Mouse (Mus musculus) megakaryocyte-erythroid progenitor cell, adult 5-6 weeks (primary cell): ENCODE results near the gene Cpvl. TPM values are rescaled to one million over a fixed set of nuclear protein-coding genes. Genes with fewer than 3 reads are reported as not detected.

Experiments
- ATAC-seq: replicated peaks from 2 replicates; pipeline ENCODE4 v1.8.0; 2016; ENCODE audit warnings: mild to moderate bottlenecking, inconsistent platforms; ENCODE audit not compliant: severe bottlenecking, poor library complexity, low FRiP score, low TSS enrichment
- total RNA-seq, 2 experiments: library from RNA; stranded (forward) in 1 of 2; stranded (reverse) in 1 of 2; fragments of 200-1000, 215-1000 nt in 1 of 2; fragments of >200 nt in 1 of 2; fragmentation: Nextera tagmentation in 1 of 2; gene quantifications; 2 replicates each; pipeline ENCODE4 v1.2.3; 2014 to 2017

Gene Cpvl
- total RNA-seq (2014; fragmentation: Nextera tagmentation), result not detected in 2 replicates
- 0.30 TPM in 1 of 2 replicates, not detected in the other for total RNA-seq (2017)

DNA sequence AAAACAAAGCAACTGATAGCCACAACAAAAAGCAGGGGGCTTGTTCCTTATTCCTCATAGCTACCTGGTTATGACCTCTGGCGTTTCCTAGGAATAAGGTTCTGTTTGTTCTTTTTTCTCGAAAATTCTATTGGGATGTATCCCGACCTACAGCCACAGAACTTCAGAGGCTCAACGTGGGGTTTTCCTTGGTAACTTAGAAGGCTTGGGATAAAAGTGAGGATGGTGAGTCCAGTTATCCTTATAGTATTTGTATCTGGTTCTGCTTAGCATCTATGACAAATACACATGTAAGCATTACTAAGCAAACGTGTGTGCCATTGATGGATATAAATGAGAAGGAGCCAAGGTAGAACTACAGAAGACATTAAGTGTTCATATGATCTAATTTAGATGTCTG, at the start of gene Cpvl:
TSS of gene Cpvl (minus strand) at position 101 of the 400 bp plus-strand sequence.
- ATAC-seq, result no peak

DNA sequence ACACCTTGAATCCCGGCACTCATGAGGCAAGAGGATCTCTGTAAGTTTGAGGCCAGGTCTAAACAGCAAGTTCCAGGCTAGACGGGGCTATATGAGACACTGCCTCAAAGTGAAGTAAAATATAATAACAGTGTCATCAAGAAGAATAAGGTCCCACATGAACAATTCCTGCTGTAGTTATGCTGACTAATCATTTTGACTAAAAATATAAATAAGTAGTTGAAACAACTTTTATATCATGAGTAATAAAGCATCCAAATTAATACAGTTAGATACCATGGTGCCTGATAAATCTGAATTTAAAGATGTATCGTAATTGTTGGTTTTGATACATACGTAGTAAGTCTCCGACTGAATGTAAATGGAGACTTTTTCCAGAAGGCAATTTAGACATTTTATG, 45.4 kb upstream of the Cpvl start:
- ATAC-seq, result no peak

DNA sequence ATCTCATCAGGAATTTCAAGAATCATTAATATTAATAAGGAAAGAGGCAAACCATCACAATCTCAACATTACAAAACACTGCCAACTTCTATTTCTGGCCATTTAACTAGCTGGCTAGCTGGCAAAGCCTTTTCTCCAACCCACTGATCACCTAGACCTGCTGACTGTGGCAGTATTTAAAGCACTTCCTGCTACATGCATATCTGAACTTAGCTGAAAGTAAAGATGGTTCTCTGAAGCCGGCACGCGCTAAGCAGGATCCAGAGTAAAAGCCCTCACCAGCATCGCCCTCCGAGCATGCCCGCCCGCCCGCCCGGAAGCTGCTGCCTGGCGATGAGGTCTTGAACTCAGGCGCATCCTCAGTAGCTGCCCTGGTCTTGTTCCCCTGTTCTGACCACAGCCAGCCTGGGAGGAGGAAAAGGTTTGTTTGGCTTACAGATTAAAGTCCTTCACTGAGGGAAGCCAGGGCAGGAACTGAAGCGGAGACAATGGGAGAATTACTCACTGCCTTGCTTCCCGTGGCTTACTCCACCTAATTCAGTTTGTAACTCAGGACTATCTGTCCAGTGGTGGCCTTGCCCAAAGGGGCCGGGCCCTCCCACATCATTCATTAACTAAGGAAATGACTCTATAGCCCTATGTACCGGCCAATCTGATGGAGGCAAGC, 42.8 kb upstream of the Cpvl start:
- no peak for ATAC-seq

DNA sequence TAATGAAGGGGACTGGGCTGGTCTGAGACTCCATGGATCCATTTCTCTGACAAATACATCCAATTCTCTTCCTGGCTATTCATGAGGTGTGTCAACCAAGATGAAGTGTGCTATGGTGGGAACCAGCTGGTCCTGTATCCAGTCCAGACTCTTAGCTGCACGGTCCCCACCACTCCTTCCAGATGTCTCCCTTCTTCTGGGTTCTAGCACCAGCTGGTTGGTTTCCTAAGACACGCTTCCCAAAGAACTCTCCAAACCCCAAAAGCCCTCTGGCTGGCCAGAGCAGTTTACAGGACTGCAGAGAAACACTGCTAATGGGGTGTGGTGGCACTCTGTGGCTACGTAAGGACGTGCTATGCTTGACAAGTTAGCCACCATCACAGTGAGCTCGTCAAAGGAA, 40.4 kb upstream of the Cpvl start:
- ATAC-seq, result no peak

DNA sequence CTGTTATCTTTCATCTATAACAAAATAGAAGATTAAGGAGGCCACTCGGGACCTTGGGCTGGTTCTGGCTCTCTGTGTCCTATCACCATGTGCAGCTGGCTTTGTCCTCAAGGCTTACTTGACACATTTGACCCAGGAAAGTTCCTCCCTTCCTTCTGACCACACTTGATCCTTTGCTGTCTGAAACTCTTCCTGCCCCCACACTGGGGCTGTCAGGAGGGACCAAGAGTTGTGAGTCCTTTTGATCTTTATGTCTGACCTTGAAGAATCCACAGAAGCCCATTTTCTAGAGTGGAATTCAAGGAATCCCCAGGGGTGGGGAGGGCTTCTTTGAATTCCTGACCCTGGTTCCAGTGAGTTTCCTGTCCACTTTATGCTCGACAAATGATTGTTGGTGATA, 39.6 kb upstream of the Cpvl start:
- no peak for ATAC-seq

DNA sequence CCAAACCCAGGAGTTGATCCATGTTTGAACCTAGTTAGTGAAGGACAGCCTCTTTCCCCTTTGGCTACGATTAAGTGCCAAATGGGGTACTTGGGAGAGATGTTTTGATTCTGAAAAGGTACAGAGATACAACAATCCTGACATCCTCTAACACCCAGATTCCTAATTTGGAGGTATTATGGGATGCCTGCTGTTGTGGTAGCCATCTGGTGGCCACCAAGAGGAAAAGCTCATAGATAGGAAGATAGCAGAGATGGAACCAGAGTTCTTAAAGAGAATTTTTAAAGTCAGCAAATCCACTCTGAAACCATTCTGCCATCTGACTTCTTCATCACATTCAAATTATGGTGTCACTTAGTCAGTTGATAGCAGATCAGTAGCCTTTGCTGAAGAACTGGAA, 33.7 kb upstream of the Cpvl start:
- ATAC-seq, result no peak

DNA sequence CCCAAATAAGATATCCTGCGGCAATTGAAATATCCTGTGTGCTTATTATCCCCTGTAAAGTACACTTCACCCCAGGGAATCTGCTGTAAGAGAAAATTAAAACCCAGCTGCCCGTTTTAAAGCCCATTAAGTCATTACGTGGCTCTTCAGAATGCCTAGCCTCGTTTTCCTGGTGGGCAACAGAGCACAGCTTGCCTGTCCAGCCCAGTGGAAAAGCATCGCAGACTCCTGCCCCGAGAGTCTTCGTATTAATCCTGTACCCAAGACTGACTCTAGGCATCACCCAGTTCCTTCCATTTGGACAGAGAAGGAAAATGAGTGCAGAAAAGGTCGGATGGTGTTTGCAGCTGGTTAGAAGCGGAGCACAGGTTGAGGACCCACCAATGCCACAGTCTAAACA, 31.9 kb upstream of the Cpvl start:
- no peak for ATAC-seq

DNA sequence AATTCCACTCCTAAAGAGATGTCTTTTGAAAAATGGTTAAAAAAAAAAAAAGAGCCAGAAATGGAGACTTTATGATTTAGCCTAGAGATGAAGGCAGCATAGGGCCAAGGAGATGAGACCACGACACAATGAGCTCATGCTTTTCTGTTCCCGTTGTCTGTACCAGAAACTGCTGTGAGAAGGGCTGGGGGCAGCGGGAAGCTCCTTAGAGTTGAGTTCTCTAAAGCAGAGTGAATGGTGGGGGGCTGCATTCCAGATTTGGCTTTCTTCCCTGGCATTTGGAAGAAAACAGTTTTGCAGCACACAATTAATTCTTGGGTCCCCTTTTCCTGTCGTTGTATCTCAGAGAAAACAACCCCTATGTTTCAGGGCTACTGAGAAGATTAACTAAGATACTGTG, 30.8 kb upstream of the Cpvl start:
- ATAC-seq, result no peak

DNA sequence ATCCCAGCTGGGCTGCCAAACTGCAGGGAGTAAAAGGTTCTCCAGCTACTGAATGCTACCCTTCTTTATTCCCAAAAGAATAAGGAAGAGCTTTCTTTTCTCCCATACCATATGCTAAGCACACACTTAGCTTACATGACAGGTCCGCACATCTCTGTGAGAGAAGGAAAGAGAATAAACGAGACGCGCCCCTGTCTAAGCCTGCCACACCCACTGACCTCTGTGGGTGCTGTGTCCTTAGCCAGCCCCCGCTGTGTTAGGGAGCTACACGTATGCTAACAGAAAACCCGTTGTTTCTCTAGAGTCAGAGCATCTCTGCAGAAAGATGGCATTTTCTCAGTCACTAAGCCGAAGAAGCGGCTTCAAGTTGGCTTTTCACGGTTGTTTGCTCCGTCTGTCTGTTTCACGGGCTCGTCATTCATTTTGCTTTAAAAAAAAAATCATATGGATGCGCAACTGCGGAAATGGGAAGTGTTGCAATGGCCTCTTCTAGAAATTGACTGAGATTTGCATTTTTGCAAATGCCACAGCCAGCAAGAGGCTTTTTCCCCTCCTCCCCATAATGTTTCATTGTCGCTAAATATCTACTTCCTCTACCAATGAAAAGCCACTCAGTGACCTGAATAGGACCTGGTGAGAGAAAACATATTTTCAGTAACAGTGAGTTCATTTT, 30.1 kb upstream of the Cpvl start:
- no peak for ATAC-seq

DNA sequence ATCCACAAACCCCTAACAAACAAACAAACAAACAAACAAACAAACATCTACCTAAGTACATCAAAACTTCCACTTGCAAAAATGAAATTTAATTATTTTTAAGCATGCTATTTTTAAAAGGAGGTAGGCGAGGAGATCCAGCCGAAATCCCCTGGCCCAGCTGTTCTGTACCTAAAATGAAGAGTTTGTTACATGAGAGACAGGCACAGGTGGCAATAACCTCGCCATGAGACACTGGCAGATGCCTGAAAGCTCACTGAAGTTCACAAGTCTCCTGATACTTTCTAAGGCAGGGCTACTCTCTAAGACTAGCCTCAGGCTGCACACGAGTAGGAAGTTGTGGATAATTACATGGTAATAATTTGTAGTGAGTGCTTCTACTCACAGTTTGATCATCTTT, 26.8 kb upstream of the Cpvl start:
- ATAC-seq, result no peak

DNA sequence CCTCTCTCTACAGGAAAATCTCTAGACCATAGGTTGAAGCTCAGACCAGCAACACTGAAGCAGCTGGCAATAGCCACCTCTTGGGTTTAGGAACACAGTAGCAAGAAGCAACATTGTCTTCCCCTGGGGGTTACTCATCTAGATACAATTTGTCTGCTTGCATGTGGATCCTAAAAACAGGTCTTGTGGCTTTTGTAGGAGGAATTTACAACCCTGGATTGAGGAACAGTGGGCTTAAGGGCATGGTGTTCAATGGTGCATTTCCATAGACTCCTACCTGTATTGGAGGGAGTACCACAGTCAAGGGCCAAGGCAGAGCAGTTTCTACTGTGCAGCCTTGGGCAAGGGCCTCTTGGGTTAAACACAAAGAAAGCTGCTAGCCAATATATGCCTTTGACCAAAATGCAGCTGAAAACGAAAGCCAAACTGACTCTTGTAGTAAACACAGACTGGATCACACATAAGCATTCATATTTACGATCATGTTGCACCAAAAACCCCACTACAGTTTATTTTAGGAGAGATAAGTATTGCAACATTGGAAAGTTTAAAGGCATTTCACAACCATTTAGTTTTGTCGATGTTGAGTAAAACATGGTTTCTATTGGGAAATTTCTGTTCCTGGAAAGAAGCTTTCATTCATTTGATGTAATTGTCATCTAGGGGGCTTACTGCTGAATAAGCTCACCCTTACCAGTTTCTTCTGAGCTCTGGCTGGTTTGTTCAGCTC, 17.9 kb upstream of the Cpvl start:
- no peak for ATAC-seq

DNA sequence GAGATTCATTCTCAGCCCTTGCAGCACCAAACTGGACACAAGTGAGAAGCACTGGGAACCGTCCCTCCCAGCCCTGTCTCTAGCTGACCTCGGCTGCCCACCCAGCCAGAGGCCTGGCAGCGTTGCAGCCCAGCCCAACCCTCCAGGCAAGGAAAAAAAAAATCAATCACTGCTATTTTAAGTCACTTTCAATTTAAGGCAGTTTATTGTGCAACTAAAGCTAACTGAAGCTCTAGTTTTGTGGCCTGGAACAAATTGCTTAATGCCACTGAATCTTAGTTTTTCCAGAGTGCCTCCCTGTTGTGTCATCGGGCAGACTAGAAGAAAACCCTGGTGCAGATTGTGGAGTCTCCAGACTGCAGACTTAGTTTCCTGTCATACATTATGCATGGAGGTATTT, 17.0 kb upstream of the Cpvl start:
- no peak for ATAC-seq

DNA sequence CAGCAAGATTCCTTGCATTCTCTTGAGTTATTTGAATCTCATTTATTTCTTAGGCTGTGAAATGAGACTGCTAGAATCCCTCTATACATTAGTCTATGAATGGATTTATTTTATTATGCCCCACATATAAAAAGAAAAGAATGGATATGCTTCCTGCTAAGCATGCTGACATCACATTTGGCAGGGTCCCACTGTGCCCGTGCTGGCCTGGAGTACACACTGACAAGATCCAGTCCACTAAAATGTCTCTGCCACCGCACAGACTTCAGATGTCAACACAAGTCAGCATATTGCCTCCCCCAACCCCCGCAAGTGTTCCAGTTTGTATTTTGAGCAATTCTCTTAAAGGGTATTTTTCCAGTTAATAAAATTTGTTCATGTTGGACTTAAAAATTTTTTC, 13.9 kb upstream of the Cpvl start:
- no peak for ATAC-seq

DNA sequence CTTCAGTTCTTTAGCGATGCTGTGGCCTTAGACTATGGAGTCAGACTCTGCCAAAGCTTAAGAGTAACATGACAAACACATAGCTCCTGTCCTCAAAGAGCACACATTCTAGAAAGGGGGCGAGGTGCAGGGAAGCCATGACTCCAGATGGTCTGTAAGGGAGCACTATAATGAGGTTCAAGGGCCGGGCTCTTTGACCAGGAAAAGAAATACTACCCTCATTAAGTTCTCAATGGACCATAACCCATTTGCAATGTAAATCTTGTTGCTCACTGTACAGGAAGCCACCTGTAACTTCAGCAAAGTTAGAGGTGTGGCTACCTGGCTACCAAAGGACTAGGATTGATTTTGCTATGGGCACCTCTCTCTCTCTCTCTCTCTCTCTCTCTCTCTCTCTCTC, 8.8 kb upstream of the Cpvl start:
- ATAC-seq, result no peak

DNA sequence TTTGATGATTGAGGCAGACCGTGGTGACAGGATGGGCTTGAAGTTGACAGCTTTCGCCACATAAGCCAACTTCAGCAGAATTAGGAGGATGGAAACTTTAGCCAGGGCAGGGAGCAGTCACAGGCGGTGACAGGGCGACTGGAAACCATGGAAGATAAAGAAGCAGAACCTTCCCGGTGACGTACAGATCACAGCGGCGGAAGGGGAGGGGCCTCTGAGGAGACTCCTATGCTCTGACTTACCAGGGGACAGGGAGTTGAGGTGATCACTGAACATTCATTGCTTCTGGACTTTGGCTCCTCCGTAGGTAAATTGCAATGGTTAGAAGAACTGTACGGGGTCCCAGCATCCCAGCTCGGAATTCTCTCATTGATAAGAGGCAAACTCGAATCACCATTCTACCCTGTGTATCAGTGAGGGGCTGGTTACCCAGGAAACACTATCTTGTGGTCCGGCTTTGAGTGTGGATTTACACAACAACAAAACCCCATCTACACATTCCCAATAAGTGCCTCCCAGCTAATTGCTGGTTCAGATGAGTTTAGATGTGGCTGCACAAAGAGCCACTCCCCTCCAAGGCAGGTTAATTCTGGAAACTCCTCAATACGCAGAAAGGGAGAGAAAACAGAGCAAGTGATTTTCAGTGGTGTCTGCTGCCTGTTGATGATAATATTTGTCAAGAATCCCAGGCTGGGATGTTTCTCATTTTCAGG, 8.0 kb upstream of the Cpvl start:
- ATAC-seq, result peak; percentile 60; the same call in 1 of the 2 replicates

DNA sequence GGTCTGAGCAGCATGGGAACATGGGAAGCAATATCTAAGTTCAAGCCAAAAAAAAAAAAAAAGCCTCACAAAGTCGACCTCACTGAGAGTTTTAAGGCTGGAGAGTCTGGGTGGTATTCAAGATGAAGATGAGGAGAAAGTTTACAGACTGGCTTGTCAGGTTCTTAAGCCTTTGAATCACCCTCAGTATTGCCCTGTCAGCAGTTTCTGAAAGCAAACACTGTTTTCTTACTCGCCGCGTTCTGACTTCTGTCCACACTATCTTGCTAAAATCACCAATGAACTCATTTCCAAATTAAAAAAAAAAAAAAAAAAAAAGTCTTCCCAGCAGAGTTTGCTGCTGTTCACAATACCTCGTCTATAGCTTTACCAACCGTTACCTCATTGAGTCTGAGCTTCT, 5.3 kb upstream of the Cpvl start:
- ATAC-seq, result no peak

DNA sequence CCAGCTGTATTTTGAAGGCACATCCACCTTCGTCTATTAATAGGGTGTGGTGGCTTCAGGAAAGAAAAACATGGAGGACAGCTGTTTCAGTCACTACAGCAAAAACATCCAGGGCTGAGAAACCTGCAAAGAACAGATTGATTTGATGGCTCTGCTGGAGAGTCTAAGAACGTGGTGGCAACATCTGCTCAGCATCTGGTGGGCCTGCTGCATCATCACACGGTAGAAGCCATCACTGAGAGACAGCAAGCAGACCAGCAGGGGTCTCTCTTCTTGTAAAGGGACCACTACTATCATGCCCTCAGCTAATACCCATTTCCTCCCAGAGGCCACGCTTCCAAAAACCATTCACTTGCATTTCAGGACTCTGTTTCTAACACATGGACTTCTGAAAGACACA, 4.1 kb upstream of the Cpvl start:
- ATAC-seq, result no peak

DNA sequence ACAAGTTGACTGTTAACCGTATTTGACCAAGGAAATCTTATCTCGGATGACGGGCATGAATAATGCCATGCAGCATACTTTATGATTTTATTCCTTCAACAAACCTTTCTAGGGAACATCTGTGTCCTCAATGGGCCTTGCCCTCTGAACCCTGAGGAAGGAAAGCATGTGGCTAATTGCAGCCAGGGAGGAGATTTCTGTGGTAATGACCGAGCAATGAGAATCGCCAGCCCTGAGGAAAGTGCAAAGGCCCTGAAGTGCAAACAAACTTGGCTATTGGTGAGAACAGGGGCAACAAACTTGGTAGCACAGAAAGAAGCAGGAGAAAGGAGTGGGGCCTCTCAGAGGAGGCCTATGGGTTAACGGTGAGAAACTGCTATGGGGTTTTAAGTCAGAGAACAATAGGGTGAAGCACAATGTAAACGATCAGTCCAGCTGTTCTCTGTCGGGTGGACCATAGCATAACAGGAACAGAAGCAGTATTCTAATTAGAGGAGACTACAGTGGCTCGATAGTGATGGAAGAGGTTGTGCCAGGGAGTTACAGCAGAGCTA, 3.7 kb upstream of the Cpvl start:
- no peak for ATAC-seq

DNA sequence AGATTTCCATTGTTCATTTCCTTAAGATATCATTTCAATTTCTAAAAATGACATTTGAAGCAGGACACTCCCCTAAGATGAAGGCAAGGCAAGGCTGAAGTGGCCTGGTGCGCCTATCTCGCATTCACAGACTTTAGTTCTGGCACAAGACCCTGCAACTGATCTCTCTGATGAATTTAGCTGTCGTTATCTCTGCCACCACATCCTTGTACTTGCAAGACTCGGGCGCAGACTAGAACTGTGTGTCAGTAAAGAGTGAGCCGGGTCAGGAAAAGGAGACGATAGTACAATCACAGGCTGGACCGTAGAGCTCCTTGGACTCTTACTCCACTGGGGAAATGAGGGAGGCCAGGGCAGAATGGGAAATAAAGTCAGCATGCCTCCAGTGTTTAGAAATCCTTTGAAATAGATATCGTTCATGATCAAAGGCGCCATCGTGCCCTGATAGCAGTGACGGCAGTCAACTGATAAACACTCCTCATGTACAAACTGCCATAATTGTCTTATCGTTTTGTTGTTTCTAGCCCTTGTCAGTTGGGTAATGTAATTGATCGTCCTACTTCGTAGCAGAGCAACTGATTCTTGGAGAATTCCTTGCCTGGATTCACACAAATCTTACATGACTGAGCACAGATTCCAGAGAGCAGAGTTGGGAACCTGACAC, 2.5 kb upstream of the Cpvl start:
- peak; percentile 93 for ATAC-seq
